Comparison of ENCODE assay signal across 7 mouse cellular contexts in genomic region chr8:73350366-73350765, GRCm38 (mm10). TPM values are rescaled to one million over a fixed set of nuclear protein-coding genes. Genes with fewer than 3 reads are reported as not detected.
DNase-seq lines count a peak whose midpoint lies in the region; ATAC-seq lines count a peak whose summit lies in the region.

No protein-coding gene starts in this region.

- H3K27ac ChIP-seq in forebrain, embryonic 14.5 days (ENCODE audit: low read depth, low read length) = no peak overlapping the region

- peak; percentile 11 to 19 for DNase-seq in left cerebral cortex, adult 18-20 months (ENCODE audit: low spot score in 2 of 2)
- DNase-seq in left cerebral cortex, adult 11 months (ENCODE audit: low spot score) = no peak
- DNase-seq in cerebellum, adult 9-11 months = peak; percentile 30
- peak; percentile 73 for DNase-seq in forebrain, embryonic 14.5 days (ENCODE audit: low spot score)
- peak; percentile 29 for DNase-seq in lung, postnatal 10 days
- DNase-seq in spleen, adult 18-20 months = no peak

- ATAC-seq in forebrain, embryonic 14.5 days = no peak
- ATAC-seq in megakaryocyte-erythroid progenitor cell, adult 5-6 weeks (replicated peaks; ENCODE audit: low FRiP score, low TSS enrichment, poor library complexity, severe bottlenecking) = no peak

- peak overlapping the region; percentile 48 for H3K9ac ChIP-seq in forebrain, embryonic 14.5 days (ENCODE audit: low read length)

- H3K9me3 ChIP-seq in forebrain, embryonic 14.5 days (replicated peaks; ENCODE audit: control insufficient read depth, low read length) = no peaks in the 10 kb centered on the region

- H3K4me3 ChIP-seq in forebrain, embryonic 14.5 days (ENCODE audit: low read depth, low read length) = peak overlapping the region; percentile 82

- 14% methylated on average over 2 of the region's 2 CpGs for WGBS in forebrain, embryonic 14.5 days

- H3K4me2 ChIP-seq in forebrain, embryonic 14.5 days (ENCODE audit: low read length) = peak overlapping the region; percentile 77

- 0 out of 2 replicates have a peak, but pooled peaks cover 3% of the 10 kb centered on the region for H3K36me3 ChIP-seq in forebrain, embryonic 14.5 days (ENCODE audit: control insufficient read depth, insufficient read depth, low read length)

- H3K4me1 ChIP-seq in forebrain, embryonic 14.5 days (ENCODE audit: control insufficient read depth, insufficient read depth, low read length) = peaks cover 24% of the 10 kb centered on the region

- no peaks in the 10 kb centered on the region for H3K27me3 ChIP-seq in forebrain, embryonic 14.5 days (replicated peaks; ENCODE audit: control insufficient read depth, insufficient read depth, low read length)

RNA-seq across cellular contexts. Expression of gene Large1, which starts 3.0 kb away (rescaled TPM):
- total RNA-seq in left cerebral cortex, adult 18-20 months (2021) = 100 to 1,000 TPM; 124 to 138 TPM
- 18.8 and 19.6 TPM in 2 replicates for polyA plus RNA-seq in forebrain, embryonic 14.5 days (2014; fragmentation: Nextera tagmentation; extraction: Ambion mirVana)
- 1.5 TPM in 2 replicates for total RNA-seq in megakaryocyte-erythroid progenitor cell, adult 5-6 weeks (2014; fragmentation: Nextera tagmentation)
- 0.66 and 0.88 TPM in 2 replicates for total RNA-seq in megakaryocyte-erythroid progenitor cell, adult 5-6 weeks (2017)

Comparison
In these comparisons a context has a peak if more than half of its experiments do, and no peak if none do; other contexts are left out.
1. DNase-seq: peak in left cerebral cortex, adult 18-20 months (2 of 2), cerebellum, adult 9-11 months (single experiment), forebrain, embryonic 14.5 days (single experiment) and lung, postnatal 10 days (single experiment); none in left cerebral cortex, adult 11 months (single experiment) and spleen, adult 18-20 months (0 of 2).
2. RNA of gene Large1, which starts 3.0 kb away (total RNA-seq): 124 to 138 TPM in left cerebral cortex, adult 18-20 months; 0.66 to 1.5 TPM in megakaryocyte-erythroid progenitor cell, adult 5-6 weeks; every median in the first group is over 10 times any median in the second.